Mouse (Mus musculus) urinary bladder, postnatal 4 days (tissue): ENCODE data around the gene Tbc1d1.

Source experiments
- DNase-seq, 2 experiments: peaks; one replicate each; pipeline ENCODE4 v3.0.0; 2021 to 2022; ENCODE audit warnings: low spot score in 2 of 2

The Tbc1d1 gene

DNA sequence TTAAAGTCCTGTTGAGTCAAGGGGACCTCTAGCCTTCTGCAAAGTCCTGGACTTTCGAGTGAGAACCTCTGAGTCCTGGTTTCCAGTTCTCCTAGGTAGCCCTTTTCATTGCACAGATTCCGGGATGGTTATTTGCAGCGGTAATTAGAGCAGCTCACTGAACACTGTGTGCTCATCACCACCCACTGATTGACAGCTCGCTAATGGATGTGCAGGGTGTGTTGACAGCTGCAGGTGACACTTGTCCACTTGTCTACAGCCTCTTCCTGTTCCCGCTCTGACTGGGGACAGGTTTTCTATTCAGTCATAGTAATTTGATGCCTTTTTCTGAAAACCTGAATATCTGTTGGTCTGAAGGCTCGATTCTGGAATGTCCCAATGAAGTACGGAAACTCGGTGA lies 50.8 kb downstream of the Tbc1d1 start:
- no peak for DNase-seq

DNA sequence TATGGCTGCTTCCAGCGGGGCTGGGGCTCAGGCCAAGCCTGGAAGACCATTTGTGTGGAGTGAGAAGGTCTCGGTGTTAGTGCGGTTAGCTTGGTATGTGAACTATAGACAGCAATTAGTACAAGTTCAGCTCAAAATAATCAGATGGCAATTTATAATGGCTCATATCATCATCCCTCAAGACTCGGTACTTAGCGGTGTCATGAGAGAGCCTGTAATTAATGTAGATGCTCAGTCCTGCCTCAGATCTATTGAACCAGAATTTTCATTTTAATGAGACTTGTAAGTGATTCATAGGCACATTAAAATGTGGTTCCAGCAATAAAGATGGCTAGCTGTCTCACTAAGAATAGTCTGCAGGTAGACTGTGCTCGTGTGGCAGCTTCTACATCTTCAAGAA lies 51.7 kb downstream of the Tbc1d1 start:
- no peak for DNase-seq

DNA sequence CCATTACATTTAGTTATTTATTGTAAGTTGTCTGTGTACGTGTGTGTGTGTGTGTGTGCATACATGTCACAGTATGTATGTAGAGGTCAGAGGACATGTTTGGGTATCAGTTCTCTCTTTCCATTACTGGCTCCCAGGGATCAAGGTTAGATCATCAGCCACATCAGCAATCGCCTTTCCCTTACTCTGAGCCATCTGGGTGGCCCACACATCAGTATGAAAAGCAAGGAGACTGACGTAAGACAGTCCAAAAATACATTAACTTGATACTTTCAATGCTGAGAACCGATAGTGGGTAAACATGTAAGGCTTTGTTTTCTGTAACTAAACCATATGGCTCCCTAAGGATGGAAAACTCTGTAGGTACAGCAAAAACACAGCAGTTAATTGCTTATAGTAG lies 54.7 kb downstream of the Tbc1d1 start:
- DNase-seq, result no peak

DNA sequence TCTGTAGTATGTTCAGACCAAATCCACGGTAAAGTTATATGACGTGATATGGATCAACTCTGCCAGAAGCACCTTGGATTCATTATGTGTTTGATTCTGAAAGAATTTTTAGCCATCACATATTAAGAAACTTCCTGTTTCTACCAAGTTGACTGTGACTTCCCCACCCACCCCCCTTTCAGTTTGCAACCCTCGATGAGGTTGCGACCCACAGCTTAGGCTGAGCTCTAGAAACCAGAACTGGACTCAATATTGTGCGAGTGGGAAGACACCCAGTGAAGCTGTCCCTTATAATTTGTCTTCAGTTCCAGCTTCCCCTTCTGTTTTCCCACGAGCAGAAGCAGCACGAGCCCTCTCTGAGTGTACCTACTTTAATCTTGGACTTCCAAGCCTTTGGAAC lies 55.2 kb downstream of the Tbc1d1 start:
- DNase-seq, result no peak

DNA sequence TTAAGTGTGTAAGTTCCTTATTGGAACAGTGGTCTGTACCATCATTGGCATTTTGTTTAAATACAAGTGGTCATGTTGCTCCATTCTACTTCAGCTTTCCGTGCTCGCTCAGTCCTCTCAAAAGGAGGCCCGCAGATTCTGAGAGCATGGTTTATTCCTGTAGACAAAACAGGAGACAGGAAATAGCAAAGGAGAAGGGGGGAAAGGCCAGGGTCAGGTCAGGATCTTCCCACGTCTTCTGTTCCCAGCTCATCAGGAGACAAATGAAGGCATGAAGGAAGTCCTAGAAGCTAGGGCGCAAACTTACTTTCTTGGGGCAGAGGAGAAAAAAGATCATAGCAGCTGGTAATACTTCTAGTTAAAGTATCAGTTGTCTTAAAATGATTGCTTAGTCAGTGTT lies 56.1 kb downstream of the Tbc1d1 start:
- no peak for DNase-seq

DNA sequence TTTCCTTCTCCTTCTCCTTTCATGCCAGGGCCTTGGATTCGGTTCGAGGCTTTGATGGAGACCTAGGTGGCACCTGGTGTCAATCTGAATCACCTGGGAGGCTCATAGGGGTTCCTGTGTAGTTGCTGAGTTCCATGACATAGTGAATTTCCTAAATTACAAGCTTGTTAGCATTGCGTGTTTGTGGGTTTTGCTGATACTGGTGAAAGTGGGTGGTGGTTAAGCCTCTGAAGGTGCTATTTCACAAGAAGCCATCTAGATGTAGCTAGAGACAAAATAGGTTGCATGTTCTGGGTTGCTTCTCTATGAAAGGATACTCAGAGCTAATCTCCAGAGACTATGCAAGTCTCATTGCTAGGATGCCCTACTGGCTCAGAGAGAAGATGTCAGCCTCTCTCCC lies 56.5 kb downstream of the Tbc1d1 start:
- no peak for DNase-seq

DNA sequence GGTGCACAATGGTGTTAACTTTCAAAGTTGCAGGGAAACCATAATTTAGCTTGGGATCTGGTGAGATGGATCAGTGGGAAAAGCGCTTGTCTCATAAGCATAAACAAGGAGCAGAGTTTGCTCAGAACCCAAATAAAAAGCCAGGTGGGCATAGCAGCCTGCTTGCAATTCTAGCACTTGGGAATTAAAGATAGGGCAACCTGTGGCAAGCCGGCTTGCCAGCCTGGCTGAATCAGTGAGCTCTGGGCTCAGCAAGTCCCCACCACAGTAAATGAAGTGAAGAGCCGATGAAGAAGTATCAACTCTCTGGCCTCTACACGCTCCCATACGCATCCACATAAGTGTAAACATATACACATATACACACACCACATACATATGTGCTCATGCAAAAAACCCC lies 59.7 kb downstream of the Tbc1d1 start:
- DNase-seq, result no peak

DNA sequence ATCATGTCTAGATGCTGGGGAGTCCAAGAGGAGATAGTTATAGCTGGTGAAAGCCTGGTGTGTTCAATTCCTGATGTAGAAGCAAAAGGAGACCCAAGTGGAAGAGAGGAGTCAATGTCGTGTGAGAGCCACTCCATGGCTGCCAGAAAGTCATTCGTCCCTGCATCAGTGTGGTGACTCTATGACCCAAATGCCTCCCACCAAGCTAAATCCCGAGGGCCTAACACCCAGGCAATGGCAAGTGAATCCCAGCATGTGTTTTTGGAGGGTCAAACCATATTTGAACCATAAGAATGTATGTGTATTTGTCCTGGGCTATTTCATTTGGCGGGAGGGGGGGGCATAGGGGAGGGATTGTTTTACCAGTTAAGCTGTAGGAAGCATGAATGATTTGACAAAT lies 60.2 kb downstream of the Tbc1d1 start:
- no peak for DNase-seq

DNA sequence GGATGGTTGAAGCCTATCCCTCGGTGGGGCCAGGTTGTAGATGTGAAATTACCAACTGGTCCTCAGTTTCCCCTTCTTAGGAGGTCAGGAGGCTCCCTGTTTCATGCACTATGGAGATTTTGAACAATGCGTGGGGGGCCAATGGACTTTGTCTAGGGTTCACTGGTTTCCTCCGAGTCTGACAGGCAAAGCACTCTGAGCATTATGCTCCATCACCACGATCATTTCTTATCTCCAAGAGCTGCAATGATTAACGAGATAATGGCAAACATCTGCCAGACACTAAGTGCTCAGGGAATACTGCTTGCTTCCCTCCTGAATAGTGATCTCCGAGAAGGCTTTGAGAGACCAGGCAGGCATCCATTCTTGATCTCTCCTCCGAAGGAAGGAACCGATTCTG lies 61.2 kb downstream of the Tbc1d1 start:
- DNase-seq, result no peak

DNA sequence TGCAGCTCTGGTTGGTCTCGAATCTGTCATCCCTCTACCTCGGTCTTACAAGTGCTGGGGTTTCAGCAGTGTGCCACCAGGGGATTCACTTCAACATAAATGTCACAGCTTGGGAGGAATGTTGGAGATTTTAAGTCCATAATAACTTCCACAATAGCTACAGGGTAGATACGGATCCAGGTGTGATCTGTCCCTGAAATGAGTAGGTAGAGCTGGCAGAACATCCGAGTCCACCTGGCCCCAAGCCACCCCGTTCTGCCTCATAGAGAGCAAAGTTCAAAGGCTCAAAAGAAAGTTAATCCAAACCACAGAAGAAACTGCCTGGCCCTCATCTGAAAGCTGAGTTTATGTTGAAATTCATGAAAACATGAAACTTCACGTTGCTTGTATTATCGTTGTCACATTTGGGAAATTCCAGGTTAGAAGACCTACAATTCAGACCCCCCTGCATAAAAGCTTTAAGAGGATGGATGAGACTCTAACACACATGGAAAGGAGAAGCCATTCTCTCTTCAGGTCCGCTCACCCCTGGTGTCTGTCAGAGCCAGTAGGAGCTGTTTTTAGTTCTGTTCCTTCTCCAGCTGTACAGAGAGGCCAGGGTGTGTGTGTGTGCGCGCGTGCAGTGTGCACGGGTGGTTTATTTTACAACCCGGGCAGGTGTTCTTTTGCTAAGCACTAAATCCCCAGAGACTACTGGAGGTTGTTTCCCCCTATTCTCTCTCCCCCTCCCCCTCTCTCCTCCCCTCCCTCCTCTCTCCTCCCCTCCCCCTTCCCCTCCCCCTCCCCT lies 61.9 kb downstream of the Tbc1d1 start:
- no peak for DNase-seq

DNA sequence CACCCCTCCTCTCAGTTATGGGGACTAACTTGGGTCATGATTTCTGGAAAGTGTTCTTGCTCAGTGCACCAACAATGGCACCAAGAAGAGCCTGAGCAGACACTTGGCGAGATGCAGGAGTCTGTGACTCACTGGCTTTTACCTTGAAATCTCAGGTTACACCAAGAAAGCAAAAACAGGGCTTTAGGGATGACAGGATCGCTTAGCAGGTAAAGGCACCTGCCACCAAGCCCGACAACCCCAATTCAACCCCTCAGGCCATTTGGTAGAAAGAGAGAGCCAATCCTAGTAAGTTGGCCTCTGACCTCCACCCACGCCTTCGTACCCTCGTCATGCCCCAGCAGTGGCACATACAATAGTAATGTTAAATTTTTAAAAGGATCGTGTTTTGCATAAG lies 62.5 kb downstream of the Tbc1d1 start:
- DNase-seq, result no peak

DNA sequence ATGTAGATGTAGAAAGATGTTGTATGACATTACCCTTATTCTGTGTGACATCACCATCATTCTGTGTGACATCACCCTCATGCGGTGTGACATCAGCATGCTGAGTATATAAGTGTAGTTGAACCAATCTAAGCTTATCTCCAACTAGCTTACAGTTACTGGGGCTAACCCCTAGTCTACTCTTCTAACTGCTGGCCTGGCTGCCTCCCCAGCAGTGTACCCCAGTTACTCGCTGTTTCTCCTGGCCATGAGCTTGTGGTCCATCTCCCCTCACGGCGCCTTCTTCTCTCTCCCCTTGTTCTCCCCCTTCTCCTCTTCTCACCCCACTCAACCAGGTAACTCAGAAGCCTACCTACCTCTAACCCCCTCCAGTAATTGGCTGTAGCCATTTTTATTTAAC lies 64.7 kb downstream of the Tbc1d1 start:
- DNase-seq, result no peak

DNA sequence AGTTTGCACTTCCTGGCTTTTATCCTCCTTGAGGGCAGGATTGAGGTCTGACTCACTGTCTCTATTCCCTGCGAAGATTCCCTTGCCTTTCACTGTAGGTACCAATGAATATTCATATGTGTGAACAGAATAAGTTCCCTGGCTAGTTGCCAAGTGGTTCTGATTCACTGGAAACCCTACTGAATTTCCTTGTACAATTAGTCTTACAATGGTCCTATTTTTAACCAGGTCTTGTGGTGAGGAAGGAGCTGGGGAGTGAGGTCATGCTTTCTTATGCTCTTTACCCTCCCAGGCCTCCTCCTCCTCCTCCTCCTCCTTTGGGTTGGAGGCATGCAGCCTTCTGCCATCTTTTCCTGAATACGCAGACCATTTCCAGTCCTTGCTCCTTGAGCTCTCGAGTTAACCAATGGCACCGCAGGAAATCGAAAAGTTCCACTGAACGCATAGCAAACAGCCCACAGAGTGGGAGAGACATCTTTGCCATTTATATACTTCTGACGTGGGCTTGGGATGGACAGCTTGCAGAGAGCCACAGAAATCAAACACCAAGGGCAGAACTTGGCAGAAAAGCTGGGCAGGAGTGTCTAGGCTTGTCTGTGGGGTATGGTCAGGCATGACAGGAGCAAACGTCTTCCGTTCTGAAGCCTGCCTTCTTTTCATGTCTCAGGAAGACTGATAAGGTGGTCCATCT lies 68.8 kb downstream of the Tbc1d1 start:
- DNase-seq, result no peak

DNA sequence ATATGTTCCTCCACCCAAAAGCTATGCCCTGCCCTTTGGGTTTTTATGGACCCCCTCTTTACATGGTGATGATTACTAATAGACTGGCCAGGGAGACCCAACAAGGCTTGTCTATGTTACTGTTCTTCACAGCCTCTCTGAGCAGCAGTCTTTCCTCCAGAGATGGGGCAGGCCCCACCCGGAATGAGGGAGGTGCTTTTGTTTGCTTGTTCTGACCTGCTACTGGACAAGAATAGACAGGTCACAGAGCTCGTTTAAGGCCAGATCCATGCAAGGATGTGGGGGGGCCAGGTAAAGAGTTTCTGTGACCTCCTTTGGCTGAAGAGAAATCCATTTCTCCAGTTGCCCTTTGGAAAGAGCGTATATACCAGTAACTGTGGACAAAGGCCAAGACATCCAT lies 72.1 kb downstream of the Tbc1d1 start:
- DNase-seq, result no peak

DNA sequence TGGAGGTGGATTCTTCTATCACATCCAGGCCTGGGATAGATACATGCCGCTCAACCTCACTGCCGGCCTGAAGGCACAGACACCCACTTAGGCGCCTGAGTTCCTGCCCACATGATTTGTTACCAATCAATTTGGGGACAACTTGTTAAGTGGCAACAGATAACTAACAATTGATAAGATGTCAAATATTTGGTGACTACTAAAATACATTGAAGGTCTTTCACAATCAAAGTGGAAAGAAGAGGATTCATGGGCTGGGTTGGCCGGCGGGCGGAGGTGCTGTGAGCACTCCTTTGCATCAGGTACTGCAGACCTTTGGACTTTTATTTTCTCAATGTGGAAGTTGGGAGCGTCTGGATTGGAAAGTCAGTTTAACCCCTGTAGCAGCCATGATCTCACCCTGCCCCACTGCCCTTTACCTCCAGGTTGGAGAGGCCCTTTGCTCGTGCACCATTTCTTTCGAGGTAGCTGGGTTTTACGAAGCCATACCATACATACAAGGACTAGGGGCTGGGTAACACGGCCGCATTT lies 73.3 kb downstream of the Tbc1d1 start:
- DNase-seq, result no peak

DNA sequence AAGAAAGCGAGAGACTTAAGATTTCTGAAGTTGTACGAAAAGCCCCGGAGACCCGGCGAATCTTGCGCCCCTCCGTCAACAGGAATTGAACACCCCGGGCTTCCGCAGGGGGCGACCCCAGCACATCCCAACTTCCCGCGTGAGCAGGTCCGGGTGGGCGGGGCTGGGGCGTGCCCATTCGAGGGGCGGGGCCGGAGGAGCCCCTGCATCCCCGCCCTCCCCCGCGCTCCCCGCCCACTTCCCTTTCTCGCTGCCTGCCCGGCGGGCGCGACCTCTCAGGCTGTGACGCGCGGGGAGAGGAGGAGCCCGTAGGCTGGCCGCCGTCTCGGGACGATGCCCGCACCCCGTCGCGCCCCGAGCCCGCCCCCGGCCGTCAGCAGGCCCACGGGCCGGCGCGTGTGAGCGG lies 74.0 kb downstream of the Tbc1d1 start:
- peak; percentile 88 to 91 for DNase-seq

DNA sequence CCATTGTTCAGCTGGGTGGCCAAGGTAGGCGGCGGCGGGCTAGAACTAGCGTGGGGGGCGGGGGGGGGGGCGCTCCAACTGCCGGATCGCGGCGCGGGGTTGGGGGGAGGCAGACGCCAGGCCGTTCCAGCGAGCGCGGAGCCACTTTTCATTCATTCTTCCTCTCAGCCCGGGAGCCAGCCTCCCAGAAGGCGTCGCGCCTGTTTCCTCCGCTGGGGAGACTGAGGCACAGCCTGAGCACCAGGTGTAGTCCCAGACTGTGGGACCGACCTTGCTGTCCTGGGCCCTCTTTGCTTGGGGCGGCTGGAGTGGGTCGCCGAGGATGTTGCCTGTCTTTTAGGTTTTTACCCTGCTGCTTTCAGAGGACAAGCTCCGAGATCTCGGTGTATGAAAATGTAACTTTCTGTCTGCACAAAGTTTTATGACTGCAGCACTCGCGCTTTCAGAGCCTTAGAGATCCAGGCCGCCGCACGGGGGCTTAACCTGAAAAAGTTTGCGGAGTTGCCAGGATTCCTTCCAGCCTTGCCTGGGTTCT lies 74.5 kb downstream of the Tbc1d1 start:
- no peak for DNase-seq

DNA sequence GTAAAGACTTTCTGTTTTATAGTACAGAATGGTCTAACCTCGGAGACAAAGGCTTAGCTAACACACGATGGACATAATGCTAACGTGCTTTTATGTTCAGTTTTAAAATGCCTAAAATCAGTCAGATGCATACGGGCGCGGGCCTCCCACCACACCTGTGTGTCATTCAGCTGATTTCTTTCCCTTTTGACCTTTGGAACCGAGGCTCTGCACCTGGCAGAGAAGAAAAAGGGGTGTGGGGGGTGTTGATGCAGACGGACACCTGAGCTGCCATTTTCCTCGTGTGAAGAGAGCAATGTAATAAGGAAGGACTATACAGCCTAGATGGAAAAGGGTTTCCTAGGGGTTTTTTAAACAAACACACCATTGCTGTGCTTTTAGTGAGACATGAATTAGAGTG lies 76.8 kb downstream of the Tbc1d1 start:
- no peak for DNase-seq

DNA sequence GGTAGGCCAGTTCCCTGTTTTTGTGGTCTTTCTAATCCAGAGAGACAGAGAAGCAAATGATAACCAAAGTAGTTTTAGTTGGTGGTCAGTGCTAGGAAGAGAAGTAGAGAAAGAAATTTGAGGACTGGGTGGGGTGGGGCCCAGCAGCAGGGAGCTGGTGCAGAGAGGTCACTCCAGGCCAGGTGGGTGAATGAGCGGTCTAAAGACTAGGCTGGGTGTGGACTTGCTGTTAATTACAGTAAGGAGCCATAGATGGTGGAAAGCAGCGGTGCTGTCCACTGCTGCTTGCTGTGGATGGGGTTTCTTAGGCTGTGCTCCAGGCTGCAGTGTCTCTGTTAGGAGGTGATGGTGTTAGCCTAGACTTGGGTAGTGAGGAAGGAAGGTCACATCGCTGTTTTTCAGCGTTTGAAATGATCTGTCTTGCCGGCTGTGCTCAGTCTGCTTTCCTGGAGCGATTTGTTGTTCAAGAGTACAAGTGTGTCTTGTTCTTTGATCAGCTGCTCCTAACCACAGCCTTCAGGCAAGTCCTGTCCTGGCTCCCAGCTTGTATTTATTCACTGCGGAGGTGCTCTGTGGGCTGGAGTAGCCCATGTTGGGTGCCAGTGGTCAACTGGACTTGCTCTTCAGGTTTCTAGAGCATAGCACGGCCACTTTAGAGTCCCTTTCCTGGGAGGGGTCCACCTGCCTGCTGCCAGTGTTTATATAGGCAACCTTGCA lies 78.3 kb downstream of the Tbc1d1 start:
- no peak for DNase-seq

DNA sequence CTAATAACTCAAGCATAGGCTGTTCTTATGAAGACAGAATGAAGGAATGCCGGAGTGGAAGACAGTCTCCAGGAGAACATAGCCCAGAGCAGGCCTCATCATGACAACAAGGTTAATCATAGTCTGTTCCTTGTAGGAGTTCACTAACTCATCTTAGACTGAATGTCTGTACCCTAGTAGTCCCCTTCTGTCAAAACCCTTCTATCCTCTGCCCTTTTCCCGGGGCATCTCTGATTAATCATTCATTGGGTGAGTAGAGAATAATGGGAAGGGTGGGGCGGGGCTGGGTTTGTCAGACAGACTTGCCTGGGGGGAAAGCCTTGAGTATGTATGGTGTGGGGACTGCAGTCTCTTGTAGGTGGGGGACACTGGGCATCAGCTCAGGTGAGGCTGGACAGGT lies 79.1 kb downstream of the Tbc1d1 start:
- no peak for DNase-seq

DNA sequence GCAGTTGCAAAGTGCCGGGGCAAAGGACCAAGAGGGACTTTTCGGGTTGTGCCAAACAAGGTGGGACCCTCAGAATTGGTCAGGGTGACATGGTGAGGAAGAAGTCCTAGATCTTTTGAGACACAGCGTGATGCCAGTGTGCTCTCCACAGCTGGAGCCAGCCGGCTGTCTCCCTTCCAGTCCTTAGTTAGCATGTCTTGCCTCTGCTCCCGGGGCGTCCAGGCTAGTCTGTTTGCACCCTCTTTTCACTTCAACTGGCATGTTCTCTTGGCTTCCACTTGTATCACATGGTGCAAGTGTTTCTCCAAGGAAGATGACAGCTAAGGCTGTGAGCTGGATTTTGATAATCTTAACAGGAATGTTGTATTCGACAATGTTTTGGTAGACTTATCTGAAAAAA lies 80.5 kb downstream of the Tbc1d1 start:
- DNase-seq, result no peak

DNA sequence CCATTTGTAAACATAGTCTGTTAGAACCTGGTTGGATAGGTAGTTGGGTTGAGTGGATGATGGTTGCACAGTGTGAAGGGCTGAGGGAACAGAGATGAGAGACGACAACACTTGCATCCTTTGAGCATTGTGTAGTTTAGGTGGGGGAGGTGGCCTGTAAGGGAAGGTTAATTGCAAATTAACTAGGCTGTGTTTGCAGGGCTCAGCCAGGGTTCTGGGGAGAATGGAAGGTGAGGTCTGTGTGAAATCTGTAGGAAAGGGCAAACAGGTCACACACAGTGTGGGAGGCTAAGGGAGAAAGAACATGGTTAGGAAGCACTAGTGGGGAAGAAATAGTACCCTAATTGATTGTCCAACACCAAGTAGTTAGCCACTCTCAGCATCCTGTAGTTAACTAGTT lies 81.2 kb downstream of the Tbc1d1 start:
- no peak for DNase-seq
